Mouse (Mus musculus) naive thymus-derived CD4-positive, alpha-beta T cell, adult 5 months (primary cell): ENCODE data around the gene Fam187a. TPM values are rescaled to one million over a fixed set of nuclear protein-coding genes. Genes with fewer than 3 reads are reported as not detected.

Source experiments
- polyA plus RNA-seq: library from polyadenylated mRNA; unstranded; fragments of 100-300 nt; shearing (Covaris generic); gene quantifications from one replicate; pipeline ENCODE4 v1.2.1, GENCODE M21; 2017

Fam187a gene
- polyA plus RNA-seq: not detected

GRCm38 (mm10) chr11:102884616-102885219 is at the start of gene Fam187a:
Gene Fam187a (plus strand): TSS chr11:102885169.

GRCm38 (mm10) chr11:102835549-102835948 is 49.4 kb upstream of the Fam187a start, which contains the start of gene Higd1b:
Gene Higd1b (plus strand): TSS chr11:102835849.

DNA sequence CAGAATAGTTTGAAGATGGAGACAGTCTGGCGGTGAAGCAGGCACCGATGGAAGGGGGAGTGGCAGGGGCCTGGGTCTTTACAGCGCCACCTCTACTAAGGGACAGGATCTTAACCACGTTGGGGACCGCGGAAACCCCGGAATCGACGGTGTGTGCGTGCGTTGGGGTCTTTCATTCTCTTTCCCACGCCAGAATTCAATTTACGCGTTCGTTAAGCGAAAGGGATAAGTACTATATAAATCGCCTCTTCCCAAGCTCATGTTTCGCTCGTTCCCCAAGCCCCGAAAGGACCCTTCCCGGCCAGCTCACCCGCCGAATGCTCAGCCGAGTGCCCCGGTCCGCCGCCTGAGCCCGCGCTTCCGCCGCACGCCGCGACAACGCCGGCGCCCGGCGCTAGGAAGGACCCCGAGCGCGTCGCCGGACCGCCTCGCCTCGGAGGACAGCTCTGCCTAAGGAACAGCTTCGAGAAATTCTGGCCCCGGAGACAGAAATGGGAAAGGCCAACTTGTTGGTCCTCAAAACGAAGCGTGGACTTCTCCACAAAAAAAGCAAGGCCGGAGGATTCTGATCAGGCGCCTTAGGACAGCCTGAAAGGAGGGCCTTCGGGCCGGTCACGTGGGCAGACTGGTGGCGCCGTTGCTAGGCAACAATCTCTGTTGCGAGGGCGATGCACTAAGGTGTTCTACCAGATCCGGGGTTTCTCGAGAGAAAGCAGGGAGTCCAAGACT is 4.2 kb upstream of the Fam187a start, which contains the start of the genes Eftud2 and Ccdc103:
Gene Eftud2 (minus strand): TSS at position 401 of the 729 bp plus-strand sequence.
Gene Ccdc103 (plus strand): TSS at position 620 of the 729 bp plus-strand sequence.

GRCm38 (mm10) chr11:102900763-102901162 is 15.8 kb downstream of the Fam187a start, which contains the start of gene Gfap:
Gene Gfap (minus strand): TSS chr11:102900912.

GRCm38 (mm10) chr11:102924557-102925350 is 39.8 kb downstream of the Fam187a start, which contains the start of gene Kif18b:
Gene Kif18b (minus strand): TSS chr11:102925124.

Other genes with a start within 250 kb of the Fam187a start
- gene Meioc, start 221.5 kb upstream of the Fam187a start, polyA plus RNA-seq: not detected
- gene Ccdc43, start 187.4 kb upstream of the Fam187a start, polyA plus RNA-seq: 36.0 TPM
- not detected for gene Adam11, start 123.7 kb upstream of the Fam187a start, polyA plus RNA-seq
- gene Gjc1, start 65.5 kb upstream of the Fam187a start, polyA plus RNA-seq: not detected
- not detected for gene Higd1b, start 49.3 kb upstream of the Fam187a start, polyA plus RNA-seq
- gene Eftud2, start 4.2 kb upstream of the Fam187a start, polyA plus RNA-seq: 124 TPM
- gene Ccdc103, start 4.0 kb upstream of the Fam187a start, polyA plus RNA-seq: not detected
- gene Gfap, start 15.7 kb downstream of the Fam187a start, polyA plus RNA-seq: not detected
- 0.10 TPM for gene Kif18b, start 40.0 kb downstream of the Fam187a start, polyA plus RNA-seq
- gene C1ql1, start 61.5 kb downstream of the Fam187a start, polyA plus RNA-seq: not detected
- gene Nmt1, start 143.0 kb downstream of the Fam187a start, polyA plus RNA-seq: 76.8 TPM
- 10.3 TPM for gene Dcakd, start 143.2 kb downstream of the Fam187a start, polyA plus RNA-seq
- not detected for gene Plcd3, start 216.5 kb downstream of the Fam187a start, polyA plus RNA-seq
- gene Acbd4, start 216.5 kb downstream of the Fam187a start, polyA plus RNA-seq: 33.6 TPM
- gene Hexim1, start 231.1 kb downstream of the Fam187a start, polyA plus RNA-seq: 8.1 TPM
- gene Hexim2, start 247.3 kb downstream of the Fam187a start, polyA plus RNA-seq: 3.3 TPM